Mouse (Mus musculus): ENCODE results near the gene Sult2b1. TPM values are rescaled to one million over a fixed set of nuclear protein-coding genes. Genes with fewer than 3 reads are reported as not detected.
A peak's percentile ranks its signal among the peaks of the same experiment; 100 is the strongest.

Gene Sult2b1
- polyA plus RNA-seq, 1 experiment from 2014 or later, result 0.72 TPM

DNA sequence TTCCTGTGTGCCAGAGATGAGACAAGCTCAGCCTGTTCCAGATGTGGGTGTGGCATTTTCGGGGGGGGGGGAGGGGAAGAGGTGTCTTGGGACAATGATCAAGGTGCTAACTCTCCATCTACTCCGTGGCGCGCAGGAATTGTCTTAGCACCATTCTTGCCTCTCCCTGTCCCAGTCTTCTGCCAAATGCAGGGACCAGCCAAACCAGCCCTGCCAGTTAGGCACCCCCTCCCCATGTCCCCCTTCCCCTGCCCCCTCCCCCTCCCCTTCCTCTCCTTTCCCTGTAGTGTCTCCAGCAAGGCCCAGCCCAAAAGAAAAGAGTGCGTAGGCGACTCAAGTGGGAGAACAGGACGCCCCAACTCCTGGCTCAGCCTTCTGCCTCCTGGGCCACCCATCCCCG is 17.7 kb downstream of the Sult2b1 start:
- peaks cover 4% of the 10 kb centered on the region; the same call in 1 of the 2 replicates for H3K9me3 ChIP-seq (replicated peaks; ENCODE audit: control insufficient read depth, low read length)
- ATAC-seq (replicated peaks; ENCODE audit: extremely low read depth, insufficient read depth, low FRiP score), result no peak
- no peak overlapping the region for H3K4me3 ChIP-seq (ENCODE audit: low read length)
- WGBS, result 46% methylated on average over 6 of the region's 8 CpGs
- no peak overlapping the region for H3K4me2 ChIP-seq (ENCODE audit: low read depth, low read length)
- H3K27me3 ChIP-seq (ENCODE audit: control insufficient read depth, insufficient read depth, low read length), result no peaks in the 10 kb centered on the region
- no peak overlapping the region for H3K9ac ChIP-seq (ENCODE audit: low read length)
- H3K27ac ChIP-seq (ENCODE audit: low read length), result no peak overlapping the region
- H3K4me1 ChIP-seq (ENCODE audit: control insufficient read depth, insufficient read depth, low read length), result no peaks in the 10 kb centered on the region
- H3K36me3 ChIP-seq (ENCODE audit: control insufficient read depth, insufficient read depth), result no peaks in the 10 kb centered on the region

DNA sequence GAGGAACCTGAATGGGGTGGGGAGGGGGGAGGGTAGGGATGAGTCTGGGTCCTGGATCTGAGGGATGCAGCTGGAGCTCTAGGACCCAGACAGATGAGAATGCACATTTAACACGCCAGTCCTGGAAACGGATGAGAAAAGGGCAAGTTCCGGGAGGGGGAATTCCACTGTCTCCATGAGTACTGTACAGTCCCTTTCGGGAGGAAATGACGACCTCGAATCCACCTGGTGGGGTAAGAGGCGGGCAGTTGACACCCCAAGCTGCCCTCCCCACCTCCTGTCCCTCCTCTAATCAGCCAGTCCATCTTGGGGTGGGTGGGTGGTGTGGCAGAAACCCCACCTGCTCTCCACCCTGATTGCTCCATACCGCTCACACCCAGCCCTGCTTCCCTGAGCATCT is 18.5 kb downstream of the Sult2b1 start:
- Histone ChIP-seq H3K9ac (ENCODE audit: low read length) (no peak overlapping the region), H3K4me1 (ENCODE audit: control insufficient read depth, insufficient read depth, low read length) (no peaks in the 10 kb centered on the region), H3K9me3 (replicated peaks; ENCODE audit: control insufficient read depth, low read length) (peaks cover 4% of the 10 kb centered on the region; the same call in 1 of the 2 replicates), H3K36me3 (ENCODE audit: control insufficient read depth, insufficient read depth) (no peaks in the 10 kb centered on the region), H3K4me2 (ENCODE audit: low read depth, low read length) (no peak overlapping the region), H3K27me3 (ENCODE audit: control insufficient read depth, insufficient read depth, low read length) (no peaks in the 10 kb centered on the region), H3K4me3 (ENCODE audit: low read length) (no peak overlapping the region), H3K27ac (ENCODE audit: low read length) (no peak overlapping the region)
- ATAC-seq (replicated peaks; ENCODE audit: extremely low read depth, insufficient read depth, low FRiP score), result no peak
- WGBS, result 45% methylated on average over 8 of the region's 8 CpGs

DNA sequence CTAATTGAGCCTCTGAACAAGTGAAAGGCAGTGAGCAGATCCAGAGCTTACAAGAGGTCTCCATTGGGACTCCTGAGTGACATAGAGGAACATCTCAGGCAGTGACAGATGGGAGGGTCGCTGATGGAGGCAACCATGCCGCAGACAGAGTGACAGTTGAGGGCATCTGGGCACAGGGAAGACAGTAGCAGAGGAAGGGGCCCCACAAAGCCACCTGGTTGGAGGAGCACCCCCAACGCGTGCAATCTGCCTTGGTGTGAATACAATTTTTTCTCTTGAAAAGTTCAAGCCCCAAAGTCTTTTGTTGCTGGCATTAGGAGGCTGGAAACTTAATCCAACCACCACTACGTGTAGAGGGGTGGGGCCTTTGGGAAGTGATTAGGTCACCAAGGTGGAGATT is 24.3 kb downstream of the Sult2b1 start:
- Histone ChIP-seq H3K4me3 (ENCODE audit: low read length) (no peak overlapping the region), H3K4me1 (ENCODE audit: control insufficient read depth, insufficient read depth, low read length) (no peaks in the 10 kb centered on the region), H3K9me3 (replicated peaks; ENCODE audit: control insufficient read depth, low read length) (no peaks in the 10 kb centered on the region), H3K27ac (ENCODE audit: low read length) (no peak overlapping the region), H3K4me2 (ENCODE audit: low read depth, low read length) (no peak overlapping the region), H3K9ac (ENCODE audit: low read length) (no peak overlapping the region), H3K36me3 (ENCODE audit: control insufficient read depth, insufficient read depth) (no peaks in the 10 kb centered on the region), H3K27me3 (ENCODE audit: control insufficient read depth, insufficient read depth, low read length) (peaks cover 26% of the 10 kb centered on the region)
- no peak for ATAC-seq (replicated peaks; ENCODE audit: extremely low read depth, insufficient read depth, low FRiP score)
- WGBS, result 65% methylated on average over 5 of the region's 5 CpGs

DNA sequence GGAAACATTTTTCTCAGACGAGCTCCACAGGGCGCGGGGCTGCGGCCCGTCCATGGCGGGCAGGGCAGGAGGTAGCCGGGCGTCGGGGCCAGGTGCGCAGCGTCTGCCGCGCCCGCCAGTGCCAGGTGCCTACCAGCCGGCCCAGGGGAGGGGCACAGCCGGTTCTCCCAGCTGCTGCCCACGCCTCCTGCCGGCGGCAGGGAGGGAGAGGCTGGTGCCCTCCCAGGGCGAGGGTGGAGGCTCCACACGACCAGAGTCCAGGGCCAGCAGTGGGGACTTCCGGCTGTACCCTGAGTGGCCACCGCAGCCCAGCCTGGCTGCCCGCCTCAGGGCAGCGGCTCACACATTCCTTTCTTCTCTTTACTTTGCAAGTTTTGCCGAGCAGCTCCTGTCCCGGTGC is 25.1 kb downstream of the Sult2b1 start:
- Histone ChIP-seq H3K4me2 (ENCODE audit: low read depth, low read length) (peak overlapping the region; percentile 41), H3K4me3 (ENCODE audit: low read length) (peak overlapping the region; percentile 1; the same call in 1 of the 2 replicates), H3K4me1 (ENCODE audit: control insufficient read depth, insufficient read depth, low read length) (no peaks in the 10 kb centered on the region), H3K36me3 (ENCODE audit: control insufficient read depth, insufficient read depth) (no peaks in the 10 kb centered on the region), H3K27me3 (ENCODE audit: control insufficient read depth, insufficient read depth, low read length) (peaks cover 26% of the 10 kb centered on the region), H3K9ac (ENCODE audit: low read length) (peak overlapping the region; percentile 6; the same call in 1 of the 2 replicates), H3K9me3 (replicated peaks; ENCODE audit: control insufficient read depth, low read length) (no peaks in the 10 kb centered on the region), H3K27ac (ENCODE audit: low read length) (no peak overlapping the region)
- no peak for ATAC-seq (replicated peaks; ENCODE audit: extremely low read depth, insufficient read depth, low FRiP score)
- WGBS, result 7% methylated on average over 27 of the region's 27 CpGs

DNA sequence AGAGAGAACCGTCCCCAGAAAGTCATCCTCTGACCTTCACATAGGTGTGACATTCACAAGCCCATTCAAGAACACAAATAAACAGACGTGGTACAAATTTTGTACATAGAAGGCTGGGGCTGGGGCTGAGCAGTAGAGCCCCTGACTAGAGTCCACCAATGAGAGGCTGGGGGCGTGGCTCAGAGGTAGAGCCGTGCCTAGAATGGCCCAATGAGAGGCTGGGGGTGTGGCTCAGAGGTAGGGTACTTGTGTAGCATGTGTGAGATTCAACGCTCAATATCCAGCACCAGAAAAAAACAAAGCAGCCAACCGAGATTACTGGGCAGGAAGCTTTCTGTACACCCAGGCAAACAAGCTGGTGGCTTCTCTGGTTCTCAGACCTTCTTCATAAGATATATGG is 28.8 kb downstream of the Sult2b1 start:
- Histone ChIP-seq H3K4me2 (ENCODE audit: low read depth, low read length) (no peak overlapping the region), H3K4me3 (ENCODE audit: low read length) (no peak overlapping the region), H3K27me3 (ENCODE audit: control insufficient read depth, insufficient read depth, low read length) (peaks cover 26% of the 10 kb centered on the region), H3K4me1 (ENCODE audit: control insufficient read depth, insufficient read depth, low read length) (no peaks in the 10 kb centered on the region), H3K9ac (ENCODE audit: low read length) (no peak overlapping the region), H3K36me3 (ENCODE audit: control insufficient read depth, insufficient read depth) (no peaks in the 10 kb centered on the region), H3K27ac (ENCODE audit: low read length) (no peak overlapping the region), H3K9me3 (replicated peaks; ENCODE audit: control insufficient read depth, low read length) (no peaks in the 10 kb centered on the region)
- 49% methylated on average over 6 of the region's 6 CpGs for WGBS
- no peak for ATAC-seq (replicated peaks; ENCODE audit: extremely low read depth, insufficient read depth, low FRiP score)

DNA sequence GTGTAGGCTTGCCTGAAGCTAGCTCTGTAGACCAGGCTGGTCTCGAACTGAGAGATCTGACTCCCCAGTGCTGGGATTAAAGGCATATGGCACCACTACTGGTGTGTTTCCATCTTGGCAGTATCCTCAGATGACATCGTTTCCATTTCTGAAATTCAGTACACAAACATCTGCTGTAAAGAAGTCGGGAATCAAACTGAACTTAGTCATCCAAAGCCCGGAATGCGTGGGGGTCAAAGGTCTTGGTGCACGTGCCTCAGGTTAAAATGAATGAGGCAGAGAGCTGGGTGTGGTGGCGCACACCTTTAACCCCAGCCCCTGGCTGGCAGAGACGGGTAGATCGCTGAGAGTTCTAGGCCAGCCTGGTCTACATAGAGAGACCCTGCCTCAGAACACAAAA is 34.3 kb downstream of the Sult2b1 start:
- 76% methylated on average over 9 of the region's 9 CpGs for WGBS

DNA sequence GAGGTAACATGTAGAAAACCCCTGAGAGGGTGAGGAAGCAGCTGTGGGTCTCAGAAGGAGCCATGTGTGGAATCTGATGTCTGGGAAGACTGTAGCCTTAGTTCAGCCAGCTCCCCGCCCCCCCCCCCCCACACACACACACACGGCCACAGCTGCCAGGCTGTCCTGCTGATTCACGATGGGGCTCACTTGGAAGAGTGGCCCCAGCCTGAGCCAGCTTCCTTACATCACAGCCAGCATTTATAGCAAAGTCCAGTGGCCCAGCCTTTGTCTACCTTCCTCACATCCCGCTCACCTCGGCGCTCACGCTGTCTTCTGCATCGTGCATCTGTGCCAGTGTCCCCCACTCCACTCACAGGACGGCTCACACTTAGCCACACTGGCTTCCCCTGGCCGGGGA is 35.1 kb downstream of the Sult2b1 start:
- H3K27me3 ChIP-seq (ENCODE audit: control insufficient read depth, insufficient read depth, low read length), result no peaks in the 10 kb centered on the region; the same call in 1 of the 2 replicates
- no peak for ATAC-seq (replicated peaks; ENCODE audit: extremely low read depth, insufficient read depth, low FRiP score)
- no peak overlapping the region for H3K4me3 ChIP-seq (ENCODE audit: low read length)
- no peaks in the 10 kb centered on the region for H3K36me3 ChIP-seq (ENCODE audit: control insufficient read depth, insufficient read depth)
- H3K27ac ChIP-seq (ENCODE audit: low read length), result no peak overlapping the region
- no peaks in the 10 kb centered on the region; the same call in 1 of the 2 replicates for H3K4me1 ChIP-seq (ENCODE audit: control insufficient read depth, insufficient read depth, low read length)
- no peak overlapping the region for H3K9ac ChIP-seq (ENCODE audit: low read length)
- 0 out of 2 replicates have a peak, but pooled peaks cover 3% of the 10 kb centered on the region for H3K9me3 ChIP-seq (replicated peaks; ENCODE audit: control insufficient read depth, low read length)
- WGBS, result 38% methylated on average over 9 of the region's 10 CpGs
- no peak overlapping the region for H3K4me2 ChIP-seq (ENCODE audit: low read depth, low read length)

More for the DNA sequence above, 34.3 kb downstream of the Sult2b1 start:
- H3K27ac ChIP-seq (ENCODE audit: low read length), result no peak overlapping the region
- no peak overlapping the region for H3K9ac ChIP-seq (ENCODE audit: low read length)
- no peaks in the 10 kb centered on the region; the same call in 1 of the 2 replicates for H3K27me3 ChIP-seq (ENCODE audit: control insufficient read depth, insufficient read depth, low read length)
- ATAC-seq (replicated peaks; ENCODE audit: extremely low read depth, insufficient read depth, low FRiP score), result no peak
- H3K9me3 ChIP-seq (replicated peaks; ENCODE audit: control insufficient read depth, low read length), result 0 out of 2 replicates have a peak, but pooled peaks cover 3% of the 10 kb centered on the region
- H3K4me1 ChIP-seq (ENCODE audit: control insufficient read depth, insufficient read depth, low read length), result no peaks in the 10 kb centered on the region; the same call in 1 of the 2 replicates
- no peak overlapping the region for H3K4me2 ChIP-seq (ENCODE audit: low read depth, low read length)
- H3K4me3 ChIP-seq (ENCODE audit: low read length), result no peak overlapping the region
- no peaks in the 10 kb centered on the region for H3K36me3 ChIP-seq (ENCODE audit: control insufficient read depth, insufficient read depth)

DNA sequence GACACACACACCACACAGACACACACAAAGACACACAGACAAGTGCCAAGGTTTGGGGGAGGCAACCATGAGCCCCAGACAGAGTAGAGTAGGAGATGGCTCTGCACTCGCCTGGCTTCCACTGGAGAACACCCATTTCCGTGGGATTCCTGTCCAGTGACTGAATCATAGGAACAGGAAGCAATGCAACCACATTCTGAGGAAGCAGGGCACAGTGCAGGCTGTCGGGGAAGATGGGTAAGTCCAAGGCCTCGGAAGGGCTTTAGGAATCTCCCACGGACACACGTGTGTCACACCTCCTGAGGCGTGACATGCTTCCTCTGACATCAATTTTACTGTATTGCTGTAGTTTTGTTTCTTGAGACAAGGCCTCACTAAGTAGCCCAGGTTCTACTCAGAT is 36.4 kb downstream of the Sult2b1 start:
- no peak overlapping the region for H3K4me2 ChIP-seq (ENCODE audit: low read depth, low read length)
- H3K9me3 ChIP-seq (replicated peaks; ENCODE audit: control insufficient read depth, low read length), result 0 out of 2 replicates have a peak, but pooled peaks cover 3% of the 10 kb centered on the region
- no peaks in the 10 kb centered on the region; the same call in 1 of the 2 replicates for H3K27me3 ChIP-seq (ENCODE audit: control insufficient read depth, insufficient read depth, low read length)
- no peaks in the 10 kb centered on the region; the same call in 1 of the 2 replicates for H3K4me1 ChIP-seq (ENCODE audit: control insufficient read depth, insufficient read depth, low read length)
- H3K9ac ChIP-seq (ENCODE audit: low read length), result no peak overlapping the region
- no peaks in the 10 kb centered on the region for H3K36me3 ChIP-seq (ENCODE audit: control insufficient read depth, insufficient read depth)
- H3K4me3 ChIP-seq (ENCODE audit: low read length), result no peak overlapping the region
- ATAC-seq (replicated peaks; ENCODE audit: extremely low read depth, insufficient read depth, low FRiP score), result no peak
- no peak overlapping the region for H3K27ac ChIP-seq (ENCODE audit: low read length)
- WGBS, result 63% methylated on average over 7 of the region's 7 CpGs

DNA sequence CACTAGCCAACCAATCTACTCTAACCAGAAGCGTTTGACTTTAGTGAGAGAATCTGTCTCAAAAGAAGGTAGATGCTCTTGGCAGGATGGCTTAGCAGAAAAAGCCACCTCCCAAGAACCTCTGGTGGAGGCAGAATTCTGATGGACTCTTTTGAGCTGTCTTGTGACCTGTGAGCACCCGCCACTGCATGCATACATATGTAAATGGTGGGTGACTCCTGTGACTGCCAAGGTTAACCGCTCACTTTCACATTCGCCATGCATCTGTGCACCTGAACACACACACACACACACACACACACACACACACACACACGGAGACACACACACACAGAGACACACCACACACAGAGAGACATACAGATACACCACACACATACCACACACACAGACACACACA is 37.0 kb downstream of the Sult2b1 start:
- no peak for ATAC-seq (replicated peaks; ENCODE audit: extremely low read depth, insufficient read depth, low FRiP score)
- H3K4me3 ChIP-seq (ENCODE audit: low read length), result no peak overlapping the region
- H3K27me3 ChIP-seq (ENCODE audit: control insufficient read depth, insufficient read depth, low read length), result no peaks in the 10 kb centered on the region; the same call in 1 of the 2 replicates
- H3K27ac ChIP-seq (ENCODE audit: low read length), result no peak overlapping the region
- H3K36me3 ChIP-seq (ENCODE audit: control insufficient read depth, insufficient read depth), result no peaks in the 10 kb centered on the region
- 0 out of 2 replicates have a peak, but pooled peaks cover 3% of the 10 kb centered on the region for H3K9me3 ChIP-seq (replicated peaks; ENCODE audit: control insufficient read depth, low read length)
- 83% methylated on average over 5 of the region's 5 CpGs for WGBS
- H3K9ac ChIP-seq (ENCODE audit: low read length), result no peak overlapping the region
- no peak overlapping the region for H3K4me2 ChIP-seq (ENCODE audit: low read depth, low read length)
- H3K4me1 ChIP-seq (ENCODE audit: control insufficient read depth, insufficient read depth, low read length), result no peaks in the 10 kb centered on the region; the same call in 1 of the 2 replicates

All from heart, embryonic 16.5 days (tissue).